Mouse (Mus musculus) ES-Bruce4 (cell line): Measurements from ENCODE around the gene Ykt6. TPM values are rescaled to one million over a fixed set of nuclear protein-coding genes. Genes with fewer than 3 reads are reported as not detected.

Experiments
- H3K27ac ChIP-seq: 2 replicates; pipeline ENCODE4 v1.5.1; 2012; ENCODE audit warnings: low read length, inconsistent platforms; ENCODE audit not compliant: insufficient read depth
- H3K27me3 ChIP-seq: 2 replicates; pipeline ENCODE4 v1.6.1; 2012; ENCODE audit warnings: mild to moderate bottlenecking, low read length, inconsistent platforms; ENCODE audit not compliant: control insufficient read depth, poor library complexity, insufficient read depth, severe bottlenecking
- H3K36me3 ChIP-seq: 2 replicates; pipeline ENCODE4 v1.6.1; 2012; ENCODE audit warnings: inconsistent platforms, mild to moderate bottlenecking, low read length, moderate library complexity; ENCODE audit not compliant: control insufficient read depth, poor library complexity, insufficient read depth, severe bottlenecking
- H3K4me1 ChIP-seq: one replicate; pipeline ENCODE4 v1.8.1; 2011; ENCODE audit warnings: low read length; ENCODE audit not compliant: control insufficient read depth, insufficient read depth
- H3K4me3 ChIP-seq: 2 replicates; pipeline ENCODE4 v1.5.1; 2011; ENCODE audit warnings: low read depth, mild to moderate bottlenecking, low read length
- H3K9ac ChIP-seq: 2 replicates; pipeline ENCODE4 v1.6.1; 2012; ENCODE audit warnings: low read depth, mild to moderate bottlenecking, inconsistent platforms; ENCODE audit not compliant: poor library complexity, severe bottlenecking
- H3K9me3 ChIP-seq: replicated peaks from 2 replicates; pipeline ENCODE4 v1.6.1; 2012; ENCODE audit warnings: mild to moderate bottlenecking, low read length, inconsistent platforms; ENCODE audit not compliant: control insufficient read depth, poor library complexity, insufficient read depth, severe bottlenecking
- CTCF ChIP-seq: IDR thresholded peaks from one replicate; pipeline ENCODE4 v1.8.1; 2011; ENCODE audit warnings: low read depth, low read length
- EP300 ChIP-seq: IDR thresholded peaks from 2 replicates; pipeline ENCODE4 v1.6.1; 2011; ENCODE audit warnings: low read depth, low read length; ENCODE audit not compliant: insufficient read depth
- POLR2A ChIP-seq: IDR thresholded peaks from one replicate; pipeline ENCODE4 v1.8.1; 2011; ENCODE audit warnings: low read length; ENCODE audit not compliant: insufficient read depth
- polyA plus RNA-seq: library from polyadenylated mRNA; stranded (reverse); fragments of >200 nt; gene quantifications from 2 replicates; pipeline ENCODE4 v1.2.4, GENCODE M21; 2011; ENCODE audit warnings: low read depth; ENCODE audit not compliant: missing spikeins, insufficient read depth, insufficient read length

Gene Ykt6
- polyA plus RNA-seq, 1 experiment: 60.3 TPM

- TF ChIP-seq EP300 (no peak), CTCF (no peak), POLR2A (no peak)
- Histone ChIP-seq H3K27ac (no peak overlapping the region), H3K9ac (no peak overlapping the region), H3K27me3 (no peaks in the 10 kb centered on the region), H3K36me3 (no peaks in the 10 kb centered on the region), H3K4me1 (no peaks in the 10 kb centered on the region), H3K4me3 (no peak overlapping the region), H3K9me3 (no peaks in the 10 kb centered on the region)
Measured at GRCm38 (mm10) chr11:5980108-5980507, 24.6 kb downstream of the Ykt6 start.

GRCm38 (mm10) chr11:5980561-5980960 is 25.1 kb downstream of the Ykt6 start:
- Histone ChIP-seq H3K9ac (no peak overlapping the region), H3K4me1 (no peaks in the 10 kb centered on the region), H3K9me3 (no peaks in the 10 kb centered on the region), H3K36me3 (no peaks in the 10 kb centered on the region), H3K27me3 (no peaks in the 10 kb centered on the region), H3K4me3 (no peak overlapping the region), H3K27ac (no peak overlapping the region)
- TF ChIP-seq POLR2A: no peak

- no peaks in the 10 kb centered on the region for H3K36me3 ChIP-seq
- no peak for TF ChIP-seq POLR2A
- no peak for TF ChIP-seq CTCF
- no peak for TF ChIP-seq EP300
- no peaks in the 10 kb centered on the region for H3K27me3 ChIP-seq
- no peak overlapping the region for H3K27ac ChIP-seq
- H3K4me1 ChIP-seq: no peaks in the 10 kb centered on the region
- 0 out of 2 replicates have a peak overlapping the region, but pooled peaks have one; percentile 11 for H3K4me3 ChIP-seq
- H3K9me3 ChIP-seq: no peaks in the 10 kb centered on the region
- H3K9ac ChIP-seq: no peak overlapping the region
Measured at GRCm38 (mm10) chr11:5981323-5981722, 25.8 kb downstream of the Ykt6 start.

- TF ChIP-seq CTCF (no peak), EP300 (no peak), POLR2A (no peak)
- Histone ChIP-seq H3K4me3 (no peak overlapping the region), H3K27ac (no peak overlapping the region), H3K36me3 (no peaks in the 10 kb centered on the region), H3K9me3 (no peaks in the 10 kb centered on the region), H3K9ac (no peak overlapping the region), H3K27me3 (no peaks in the 10 kb centered on the region), H3K4me1 (no peaks in the 10 kb centered on the region)
Measured at GRCm38 (mm10) chr11:5983629-5984028, 28.1 kb downstream of the Ykt6 start.

GRCm38 (mm10) chr11:5988126-5988525 is 32.6 kb downstream of the Ykt6 start:
- no peak overlapping the region for H3K9ac ChIP-seq
- H3K27ac ChIP-seq: no peak overlapping the region
- H3K9me3 ChIP-seq: no peaks in the 10 kb centered on the region
- no peaks in the 10 kb centered on the region for H3K27me3 ChIP-seq
- TF ChIP-seq EP300 (no peak), POLR2A (no peak), CTCF (no peak)
- no peaks in the 10 kb centered on the region for H3K4me1 ChIP-seq
- no peaks in the 10 kb centered on the region for H3K36me3 ChIP-seq
- H3K4me3 ChIP-seq: no peak overlapping the region

GRCm38 (mm10) chr11:5989954-5990593 is 34.6 kb downstream of the Ykt6 start:
- H3K4me3 ChIP-seq: no peak overlapping the region
- no peak overlapping the region for H3K27ac ChIP-seq
- TF ChIP-seq CTCF (no peak), EP300 (no peak), POLR2A (no peak)
- no peak overlapping the region for H3K9ac ChIP-seq
- no peaks in the 10 kb centered on the region for H3K27me3 ChIP-seq
- H3K4me1 ChIP-seq: no peaks in the 10 kb centered on the region
- no peaks in the 10 kb centered on the region for H3K36me3 ChIP-seq
- no peaks in the 10 kb centered on the region for H3K9me3 ChIP-seq
